ENCODE assay signal across 8 mouse cellular contexts in the genomic region with DNA sequence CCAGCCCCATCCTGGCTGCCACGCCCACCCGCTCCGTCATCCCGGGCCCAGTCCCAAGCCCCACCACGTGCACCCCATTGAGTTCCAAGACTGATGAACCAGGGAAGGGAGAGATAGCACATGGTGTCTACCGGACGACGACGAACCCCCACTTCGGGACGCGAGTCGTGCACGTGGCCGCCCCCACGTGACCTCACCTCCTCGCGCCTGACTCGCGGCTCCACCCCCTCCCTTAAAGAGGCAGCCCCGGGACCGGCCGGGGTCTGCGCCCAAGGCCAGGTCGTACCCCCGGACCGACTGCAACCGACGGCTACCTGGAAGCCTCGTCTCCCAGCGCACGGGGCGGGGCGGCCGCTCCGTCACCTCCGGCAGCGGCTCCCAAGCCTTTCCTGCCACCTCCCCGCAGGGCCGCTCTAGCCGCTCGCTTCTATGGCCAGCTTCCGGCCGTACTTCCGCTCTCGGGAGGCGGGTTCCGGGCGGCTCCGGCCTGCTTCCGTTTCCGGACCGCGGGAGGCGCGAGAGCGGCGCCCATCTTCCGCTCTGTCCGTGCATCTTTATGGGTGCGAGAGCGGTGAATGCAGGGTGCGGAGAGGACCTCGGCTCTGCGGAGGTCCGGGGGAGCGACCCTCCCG. TPM values are rescaled to one million over a fixed set of nuclear protein-coding genes. Genes with fewer than 3 reads are reported as not detected.
DNase-seq lines count a peak whose midpoint lies in the region; ATAC-seq lines count a peak whose summit lies in the region.

A gene (minus strand): TSS at position 451 of the 632 bp plus-strand sequence.

- peak; percentile 96 for DNase-seq in CD4-positive, CD25-positive, alpha-beta regulatory T cell, adult 2 months (ENCODE audit: low read depth, low spot score)
- peak; percentile 77 for DNase-seq in fibroblast of lung, adult 2 months (ENCODE audit: low read depth)
- peak; percentile 96 for DNase-seq in kidney, postnatal 14 days
- DNase-seq in liver, embryonic 13.5 days = peak; percentile 91
- peak; percentile 99 for DNase-seq in neural tube, embryonic 10.5 days (ENCODE audit: extremely low spot score, low spot score)

- H3K4me3 ChIP-seq in brown adipose tissue, adult 24 weeks (ENCODE audit: insufficient read depth, low read depth, low read length) = peak within 1 kb of the TSS; percentile 96
- H3K4me3 ChIP-seq in heart, embryonic 14.5 days (ENCODE audit: control insufficient read depth in 1 of 2, insufficient read depth in 1 of 2, low read depth in 1 of 2, low read length in 2 of 2) = peak within 1 kb of the TSS; percentile 91 to 94
- peak within 1 kb of the TSS; percentile 76 for H3K4me3 ChIP-seq in liver, embryonic 13.5 days (replicated peaks)
- H3K4me3 ChIP-seq in stomach, embryonic 16.5 days (replicated peaks; ENCODE audit: low read length) = peak within 1 kb of the TSS; percentile 80

- H3K4me2 ChIP-seq in heart, embryonic 14.5 days (ENCODE audit: low read length) = peak within 1 kb of the TSS; percentile 95
- peak within 1 kb of the TSS; percentile 87 for H3K4me2 ChIP-seq in liver, embryonic 13.5 days
- H3K4me2 ChIP-seq in stomach, embryonic 16.5 days (ENCODE audit: low read depth, low read length) = peak within 1 kb of the TSS; percentile 96

- peak within 1 kb of the TSS; percentile 91 for H3K9ac ChIP-seq in heart, embryonic 14.5 days (ENCODE audit: low read length)
- H3K9ac ChIP-seq in liver, embryonic 13.5 days = peak within 1 kb of the TSS; percentile 85
- peak within 1 kb of the TSS; percentile 98 for H3K9ac ChIP-seq in stomach, embryonic 16.5 days (ENCODE audit: low read length)

- H3K27ac ChIP-seq in brown adipose tissue, adult 24 weeks (replicated peaks; ENCODE audit: low read depth, low read length) = peak within 1 kb of the TSS; percentile 92
- H3K27ac ChIP-seq in heart, embryonic 14.5 days (replicated peaks in 1 of 2; ENCODE audit: control insufficient read depth in 1 of 2, insufficient read depth in 1 of 2, low read depth in 2 of 2, low read length in 2 of 2) = peak within 1 kb of the TSS; percentile 91 to 92
- peak within 1 kb of the TSS; percentile 78 for H3K27ac ChIP-seq in liver, embryonic 13.5 days
- peak within 1 kb of the TSS; percentile 91 for H3K27ac ChIP-seq in stomach, embryonic 16.5 days (ENCODE audit: low read length)

- WGBS in heart, embryonic 14.5 days = under 1% methylated on average over 68 of the region's 68 CpGs
- WGBS in liver, embryonic 13.5 days (ENCODE audit: insufficient replicate concordance) = under 1% methylated on average over 68 of the region's 68 CpGs
- WGBS in stomach, embryonic 16.5 days = under 1% methylated on average over 68 of the region's 68 CpGs

- no peaks in the 10 kb centered on the region for H3K27me3 ChIP-seq in heart, embryonic 14.5 days (ENCODE audit: control insufficient read depth, insufficient read depth, low read length)
- no peaks in the 10 kb centered on the region for H3K27me3 ChIP-seq in liver, embryonic 13.5 days
- H3K27me3 ChIP-seq in stomach, embryonic 16.5 days (ENCODE audit: control insufficient read depth, insufficient read depth, low read length) = no peaks in the 10 kb centered on the region

- H3K9me3 ChIP-seq in heart, embryonic 14.5 days (ENCODE audit: control insufficient read depth, low read length) = no peaks in the 10 kb centered on the region
- peaks cover 3% of the 10 kb centered on the region; the same call in 1 of the 2 replicates for H3K9me3 ChIP-seq in liver, embryonic 13.5 days (replicated peaks)
- H3K9me3 ChIP-seq in stomach, embryonic 16.5 days (replicated peaks; ENCODE audit: control insufficient read depth, low read length) = no peaks in the 10 kb centered on the region

- peaks cover 6% of the 10 kb centered on the region for H3K4me1 ChIP-seq in brown adipose tissue, adult 24 weeks (ENCODE audit: control insufficient read depth, insufficient read depth, insufficient read length, low read length)
- H3K4me1 ChIP-seq in heart, embryonic 14.5 days (ENCODE audit: control insufficient read depth in 2 of 2, insufficient read depth in 2 of 2, low read length in 2 of 2) = peaks cover 6 to 14% of the 10 kb centered on the region in 2 experiments
- peaks cover 33% of the 10 kb centered on the region for H3K4me1 ChIP-seq in liver, embryonic 13.5 days (replicated peaks)
- H3K4me1 ChIP-seq in stomach, embryonic 16.5 days (ENCODE audit: control insufficient read depth, insufficient read depth, low read length) = peaks cover 10% of the 10 kb centered on the region; the same call in 1 of the 2 replicates

- peak; percentile 92 for ATAC-seq in heart, embryonic 14.5 days (ENCODE audit: insufficient number of reproducible peaks, insufficient read depth, low FRiP score, low read depth)
- ATAC-seq in liver, embryonic 13.5 days (ENCODE audit: low read depth) = peak; percentile 94
- ATAC-seq in stomach, embryonic 16.5 days (ENCODE audit: insufficient read depth, low FRiP score) = peak; percentile 96

- peaks cover 27% of the 10 kb centered on the region for H3K36me3 ChIP-seq in heart, embryonic 14.5 days (ENCODE audit: control insufficient read depth, insufficient read depth, low read length)
- H3K36me3 ChIP-seq in liver, embryonic 13.5 days = peaks cover 34% of the 10 kb centered on the region
- 0 out of 2 replicates have a peak, but pooled peaks cover 9% of the 10 kb centered on the region for H3K36me3 ChIP-seq in stomach, embryonic 16.5 days (ENCODE audit: control insufficient read depth, insufficient read depth, low read length)

RNA-seq across cellular contexts. Expression of the gene that starts here (rescaled TPM):
- 74.8 and 85.4 TPM in 2 replicates for polyA plus RNA-seq in brown adipose tissue, adult 24 weeks (2012; ENCODE audit: insufficient read depth, insufficient read length, missing spikeins)
- 128 and 135 TPM in 2 replicates for polyA plus RNA-seq in heart, embryonic 14.5 days (2014; fragmentation: Nextera tagmentation; extraction: Ambion mirVana)
- polyA plus RNA-seq in liver, embryonic 13.5 days (2015; fragmentation: Nextera tagmentation; extraction: Ambion mirVana) = 67.3 and 77.6 TPM in 2 replicates
- polyA plus RNA-seq in stomach, embryonic 16.5 days (2015; fragmentation: Nextera tagmentation; extraction: Ambion mirVana) = 140 and 156 TPM in 2 replicates

Comparison
In these comparisons a context has a peak if more than half of its experiments do, and no peak if none do; other contexts are left out.
1. Peak in every context shown above with its lines: DNase-seq, ATAC-seq, H3K4me3 ChIP-seq and H3K27ac ChIP-seq.